Mouse (Mus musculus): ENCODE measurements around the gene Spata5.

The Spata5 gene

GRCm38 (mm10) chr3:37421179-37421578, 1.5 kb downstream of the Spata5 start:
- DNase-seq: no peak

GRCm38 (mm10) chr3:37426069-37426468, 6.4 kb downstream of the Spata5 start:
- no peak for DNase-seq

GRCm38 (mm10) chr3:37430359-37430758, 10.7 kb downstream of the Spata5 start:
- DNase-seq: no peak

- DNase-seq: no peak
These were observed 20.1 kb downstream of the Spata5 start for GRCm38 (mm10) chr3:37439770-37440169.

GRCm38 (mm10) chr3:37443409-37443808, 23.7 kb downstream of the Spata5 start:
- DNase-seq: no peak

- DNase-seq: no peak
These were observed 36.3 kb downstream of the Spata5 start for GRCm38 (mm10) chr3:37455992-37456391.

- no peak for DNase-seq
These were observed 48.5 kb downstream of the Spata5 start for GRCm38 (mm10) chr3:37468170-37468569.

GRCm38 (mm10) chr3:37469353-37469752, 49.7 kb downstream of the Spata5 start:
- no peak for DNase-seq

- DNase-seq: no peak
These were observed 51.2 kb downstream of the Spata5 start for GRCm38 (mm10) chr3:37470867-37471266.

- no peak for DNase-seq
These were observed 52.8 kb downstream of the Spata5 start for GRCm38 (mm10) chr3:37472461-37472860.

- DNase-seq: no peak
These were observed 56.8 kb downstream of the Spata5 start for GRCm38 (mm10) chr3:37476485-37476884.

- no peak for DNase-seq
These were observed 57.9 kb downstream of the Spata5 start for GRCm38 (mm10) chr3:37477438-37478188.

GRCm38 (mm10) chr3:37479771-37480170, 60.1 kb downstream of the Spata5 start:
- DNase-seq: no peak

- no peak for DNase-seq
These were observed 61.6 kb downstream of the Spata5 start for GRCm38 (mm10) chr3:37481295-37481694.

- DNase-seq: no peak
These were observed 63.0 kb downstream of the Spata5 start for GRCm38 (mm10) chr3:37482720-37483119.

GRCm38 (mm10) chr3:37483709-37484265, 64.1 kb downstream of the Spata5 start:
- DNase-seq: no peak

- no peak for DNase-seq
These were observed 67.9 kb downstream of the Spata5 start for GRCm38 (mm10) chr3:37487639-37488038.

- DNase-seq: no peak
These were observed 68.5 kb downstream of the Spata5 start for GRCm38 (mm10) chr3:37488173-37488572.

GRCm38 (mm10) chr3:37490025-37490424, 70.3 kb downstream of the Spata5 start:
- DNase-seq: no peak

GRCm38 (mm10) chr3:37500939-37501338, 81.2 kb downstream of the Spata5 start:
- DNase-seq: no peak

GRCm38 (mm10) chr3:37502552-37502951, 82.9 kb downstream of the Spata5 start:
- peak; percentile 5 for DNase-seq

GRCm38 (mm10) chr3:37503846-37504245, 84.2 kb downstream of the Spata5 start:
- DNase-seq: no peak

- DNase-seq: no peak
These were observed 90.6 kb downstream of the Spata5 start for GRCm38 (mm10) chr3:37510055-37511032.

Data from layer of hippocampus, adult 9-11 months (tissue).